Mouse (Mus musculus) embryo, embryonic 10.5 days (tissue): ENCODE measurements around the gene Tmem50a.
A peak's percentile ranks its signal among the peaks of the same experiment; 100 is the strongest.

ENCODE experiments used
- DNase-seq: peaks from one replicate; pipeline ENCODE4 v3.0.0-alpha.2; 2015; ENCODE audit warnings: low spot score

The Tmem50a gene

DNA sequence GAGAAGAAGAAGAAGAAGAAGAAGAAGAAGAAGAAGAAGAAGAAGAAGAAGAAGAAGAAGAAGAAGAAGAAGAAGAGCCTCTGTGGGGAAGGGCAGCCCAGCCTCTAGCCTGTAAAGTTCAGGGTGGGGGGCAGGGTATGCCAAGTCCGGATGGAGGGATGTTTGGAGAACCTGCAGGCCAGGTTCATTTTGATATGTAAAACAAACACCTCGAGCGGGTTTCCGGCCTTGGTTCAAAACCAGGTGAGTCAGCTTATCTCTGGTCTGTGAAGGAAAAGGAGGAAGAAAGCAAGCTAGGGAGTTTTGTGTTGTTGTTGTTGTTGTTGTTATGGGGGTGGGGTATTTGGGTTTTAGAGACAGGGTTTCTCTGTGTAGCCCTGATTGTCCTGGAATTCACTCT, 43.3 kb downstream of the Tmem50a start:
- no peak for DNase-seq

DNA sequence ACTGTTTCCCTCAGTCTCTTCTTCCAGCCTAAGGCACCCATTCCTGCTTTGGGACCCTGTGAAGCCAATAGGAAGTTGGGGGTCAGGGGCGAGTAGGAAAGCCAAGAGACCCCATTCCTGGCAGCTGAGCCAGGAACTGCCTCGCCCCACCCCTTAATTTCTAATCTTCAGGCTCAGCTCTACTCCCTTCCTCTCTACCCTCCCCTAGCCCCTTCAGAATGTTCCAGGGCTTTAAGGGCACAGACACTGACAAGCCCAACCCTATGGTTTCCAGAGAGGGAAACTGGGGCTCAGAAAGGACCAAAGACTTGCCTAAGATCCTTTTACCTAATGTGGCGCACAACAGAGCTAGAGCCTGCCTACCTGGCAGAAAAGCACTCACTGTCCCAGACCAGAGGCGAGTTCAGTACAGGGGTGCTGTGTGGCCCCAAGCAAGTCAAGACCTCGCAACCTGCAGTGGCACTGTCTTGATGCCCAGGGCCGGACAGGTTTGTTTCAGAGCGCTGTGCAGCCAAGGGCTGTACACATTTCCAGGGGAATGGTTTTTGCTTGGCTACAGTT, 44.9 kb downstream of the Tmem50a start:
- DNase-seq = no peak

DNA sequence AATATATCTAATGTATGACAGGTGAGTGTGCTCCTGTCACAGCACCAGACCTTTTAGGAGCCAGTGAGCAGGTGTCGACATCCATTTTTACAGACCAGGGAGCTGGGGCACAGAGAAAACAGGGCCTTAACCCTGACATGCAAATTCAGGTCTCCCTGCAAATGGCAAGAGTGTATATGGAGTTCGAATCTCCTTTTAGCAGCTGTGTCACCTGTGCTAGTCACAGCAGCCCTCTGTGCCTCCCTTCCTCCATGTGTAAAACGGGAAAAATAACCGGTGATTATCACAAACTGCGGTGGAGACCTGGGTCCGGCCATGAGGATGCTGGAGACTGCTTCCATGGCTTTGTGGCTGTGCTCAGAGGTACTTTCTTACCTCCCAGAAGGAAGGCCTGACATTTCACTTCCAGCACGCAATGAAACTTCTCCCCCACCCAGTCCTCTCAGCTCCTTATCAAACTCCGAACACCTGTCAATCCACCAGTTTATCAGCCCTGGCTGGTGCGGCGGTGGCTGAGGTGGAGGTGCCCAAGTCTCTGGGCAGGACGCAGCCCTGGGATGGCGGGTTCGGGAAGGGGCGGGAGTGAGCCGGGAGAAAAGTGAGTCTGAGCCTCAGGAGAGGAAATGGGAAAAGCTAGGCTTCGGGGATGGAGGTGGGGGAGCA, 45.6 kb downstream of the Tmem50a start:
- DNase-seq = no peak

DNA sequence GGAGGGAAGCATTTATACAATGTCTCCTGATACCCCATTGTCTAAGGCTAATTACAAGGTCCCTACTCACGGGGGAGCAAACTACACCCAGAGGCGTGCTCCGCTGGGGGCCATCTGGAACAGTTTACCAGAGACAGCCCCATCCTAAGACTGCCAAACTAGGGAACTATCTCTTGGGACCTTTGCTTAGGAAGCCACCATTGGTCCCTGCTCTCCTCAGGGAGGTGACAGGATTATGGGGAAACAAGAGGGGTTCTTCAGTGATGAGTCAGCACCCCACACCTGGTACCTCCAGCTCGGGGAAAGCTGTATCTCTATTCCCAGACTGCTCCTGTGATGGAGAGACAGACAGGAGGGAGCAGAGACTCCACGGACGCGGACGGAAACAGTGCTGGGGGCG, 46.3 kb downstream of the Tmem50a start:
- no peak for DNase-seq

DNA sequence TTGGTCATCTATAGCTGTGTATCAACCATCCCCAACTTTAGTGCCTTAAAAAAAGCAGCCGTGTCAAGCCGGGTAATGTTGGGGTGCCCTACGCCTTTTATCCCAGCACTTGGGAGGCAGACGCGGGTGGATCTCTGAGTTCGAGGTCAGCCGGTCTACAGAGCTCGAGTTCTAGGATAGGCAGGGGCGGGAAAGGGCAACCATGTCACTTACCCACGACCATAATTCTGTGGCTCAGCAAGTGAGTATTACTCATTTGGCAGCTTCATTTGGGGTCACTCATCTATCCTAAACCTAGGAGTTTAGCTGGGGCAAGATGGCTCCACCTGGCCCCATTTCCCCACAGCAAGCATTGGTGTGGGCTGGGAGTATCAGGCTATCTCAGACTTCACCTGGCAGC, 46.8 kb downstream of the Tmem50a start:
- no peak for DNase-seq

DNA sequence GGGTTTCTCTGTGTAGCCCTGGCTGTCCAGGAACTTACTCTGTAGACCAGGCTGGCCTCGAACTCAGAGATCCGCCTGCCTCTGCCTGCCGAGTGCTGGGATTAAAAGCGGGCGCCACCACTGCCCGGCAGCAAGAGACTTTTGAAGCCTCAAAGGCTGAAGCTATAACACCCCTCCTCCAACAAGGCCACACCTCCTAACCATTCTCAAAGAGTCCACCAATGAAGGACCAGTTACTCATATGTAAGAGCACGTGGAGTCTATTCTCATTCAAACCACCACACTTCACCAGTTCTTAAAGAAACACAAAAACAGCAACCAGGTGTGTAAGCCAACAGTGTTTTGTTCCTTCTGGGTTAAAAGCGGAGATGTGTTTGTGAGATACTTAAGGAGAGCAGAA, 47.2 kb downstream of the Tmem50a start:
- no peak for DNase-seq

DNA sequence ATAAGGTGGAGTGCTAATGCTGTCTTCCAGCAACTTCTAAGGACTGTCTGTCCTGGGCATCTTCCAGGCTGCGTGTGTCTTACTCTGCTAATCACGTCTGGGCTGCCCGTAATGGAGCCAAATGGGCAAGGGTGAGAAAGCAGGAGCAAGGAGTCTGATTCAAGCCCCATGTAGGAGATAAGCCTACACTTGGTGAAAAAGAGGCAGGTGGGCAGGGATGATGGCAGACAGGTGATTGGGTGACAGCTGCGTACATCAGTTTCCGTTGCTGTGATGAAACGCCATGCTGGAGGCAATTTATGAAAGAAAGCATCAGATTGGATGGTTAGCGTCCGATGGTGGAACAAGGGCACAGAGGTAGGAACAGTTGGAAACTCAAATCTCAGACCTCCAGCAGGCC, 47.6 kb downstream of the Tmem50a start:
- no peak for DNase-seq

DNA sequence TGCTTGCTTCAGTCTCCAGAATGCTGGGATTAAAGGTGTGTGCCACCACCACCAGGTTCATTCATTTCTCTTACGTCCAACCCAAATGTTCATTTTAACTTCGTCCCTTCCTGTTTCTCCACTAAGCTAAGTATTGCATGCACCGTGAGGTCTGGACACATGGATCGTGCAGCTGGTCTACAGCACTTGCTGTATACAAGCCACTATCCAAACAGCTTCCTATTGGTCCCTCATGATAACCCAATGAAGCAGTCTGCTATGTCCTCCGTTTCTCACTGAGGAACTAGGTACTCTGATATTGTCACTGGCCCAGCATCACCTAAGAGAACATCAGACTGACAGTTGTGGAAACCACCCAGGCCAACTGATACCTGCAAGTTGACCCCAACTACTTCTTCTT, 49.0 kb downstream of the Tmem50a start:
- DNase-seq = no peak

DNA sequence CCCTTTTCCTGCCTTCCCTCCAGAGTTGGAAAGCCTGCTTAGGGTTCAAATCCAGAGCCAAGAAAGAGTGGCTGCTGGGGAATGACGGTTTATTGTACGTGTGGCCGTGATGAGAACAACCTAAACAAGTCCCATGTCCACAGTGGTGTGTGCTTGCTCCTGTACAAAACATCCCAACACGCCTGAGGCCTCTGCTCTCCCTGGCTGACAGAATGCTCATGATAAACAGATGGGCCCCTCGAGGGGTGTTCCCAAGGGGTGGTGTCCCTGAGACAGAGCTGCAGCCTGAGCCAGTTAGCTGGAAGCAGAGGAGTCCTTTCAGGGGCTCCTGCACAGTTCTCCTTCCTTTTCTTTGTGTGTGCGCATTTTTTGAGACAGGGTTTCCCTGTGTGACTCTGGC, 49.5 kb downstream of the Tmem50a start:
- DNase-seq = no peak

DNA sequence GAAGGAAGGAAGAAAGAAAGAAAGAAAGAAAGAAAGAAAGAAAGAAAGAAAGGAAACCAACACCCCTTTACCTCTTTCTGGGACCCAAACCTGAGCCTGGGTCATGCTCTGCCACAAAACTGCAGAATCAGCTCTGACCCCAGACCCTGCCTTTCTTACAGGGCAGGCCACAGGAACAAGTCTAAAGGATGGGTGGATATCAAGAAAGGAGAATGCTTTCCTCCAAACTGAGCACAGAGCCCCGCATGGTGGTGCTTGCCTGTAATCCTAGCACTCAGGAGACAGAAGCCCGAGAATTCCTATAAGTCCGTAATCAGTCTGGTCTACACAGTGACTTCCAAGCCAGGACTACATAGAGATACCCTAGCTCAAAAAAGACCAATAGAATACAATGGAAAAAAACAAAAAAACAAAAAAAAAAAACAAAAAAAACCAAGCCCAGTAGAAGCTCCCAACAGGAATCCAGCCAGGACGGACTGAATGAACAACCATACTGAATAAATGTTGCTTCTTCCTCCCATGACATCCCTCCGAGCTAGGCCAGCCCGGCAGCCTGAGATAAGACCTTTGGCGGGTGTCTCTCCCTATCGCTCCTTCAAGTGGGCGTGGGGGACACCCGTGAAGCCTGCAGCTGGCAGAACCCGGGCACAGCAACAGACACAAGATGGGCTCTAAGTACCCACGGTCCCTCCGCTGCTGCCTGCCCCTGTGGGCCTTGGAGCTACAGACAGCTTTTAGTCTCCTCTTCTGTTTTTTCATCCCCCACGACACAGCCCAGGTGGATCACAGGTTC, 50.7 kb downstream of the Tmem50a start, which contains the start of gene Rhd:
Gene Rhd (plus strand): TSS at position 600 of the 793 bp plus-strand sequence.
- no peak for DNase-seq

DNA sequence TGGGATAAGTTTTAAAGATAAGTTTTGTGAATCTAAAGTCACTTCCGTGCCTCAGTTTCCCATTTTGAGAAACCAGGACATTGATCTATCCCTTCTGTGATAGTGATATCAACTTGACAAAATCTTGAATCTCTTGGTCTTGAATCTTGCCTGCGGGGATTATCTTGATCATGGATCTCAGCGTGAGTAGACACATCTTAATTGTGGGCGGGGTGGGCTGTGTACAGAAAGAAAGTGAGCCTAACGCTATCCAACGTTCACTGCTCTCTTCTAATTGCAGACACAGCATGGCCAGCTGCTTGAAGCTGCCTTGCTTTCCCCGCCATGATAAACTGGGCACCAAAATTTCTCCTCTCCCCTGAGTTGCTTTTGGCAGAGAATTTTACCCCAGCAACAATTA, 51.8 kb downstream of the Tmem50a start:
- no peak for DNase-seq

DNA sequence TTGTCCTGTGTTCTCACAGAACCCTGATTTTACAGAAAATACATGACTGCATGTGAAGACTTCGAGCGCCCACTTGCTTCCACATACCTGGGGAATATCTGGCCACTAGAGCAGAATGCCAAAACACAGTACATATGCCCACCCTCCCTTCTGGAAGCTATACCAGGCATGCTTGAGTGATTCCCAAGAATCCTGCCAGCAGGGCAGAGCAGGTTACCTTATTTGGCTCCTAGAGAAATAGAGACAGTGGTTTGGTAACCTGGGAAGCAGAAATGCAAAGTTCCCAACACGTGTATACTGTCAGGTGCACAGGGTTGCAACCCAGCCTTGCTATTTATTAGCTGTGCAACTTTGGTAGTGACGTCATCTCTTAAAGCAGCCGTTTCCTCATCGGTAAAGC, 52.9 kb downstream of the Tmem50a start:
- DNase-seq = no peak

DNA sequence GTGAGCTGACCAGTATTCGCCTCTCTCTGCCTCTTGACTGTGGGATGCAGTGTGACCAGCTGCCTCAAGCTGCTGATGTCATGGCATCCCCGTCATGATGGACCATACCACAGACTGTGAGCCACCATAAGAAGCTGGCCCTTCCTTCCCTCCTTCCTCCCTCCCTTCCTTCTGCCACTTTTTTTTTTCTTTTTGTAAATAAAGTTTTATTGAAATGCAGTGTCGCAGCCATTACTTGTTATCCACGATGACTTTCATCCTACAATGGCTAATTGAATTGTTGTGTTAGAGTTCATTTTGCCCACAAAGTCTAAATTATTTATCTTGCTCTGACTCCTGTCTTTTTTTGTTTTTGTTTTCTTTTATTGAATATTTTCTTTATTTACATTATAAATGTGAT, 56.3 kb downstream of the Tmem50a start:
- DNase-seq = no peak

DNA sequence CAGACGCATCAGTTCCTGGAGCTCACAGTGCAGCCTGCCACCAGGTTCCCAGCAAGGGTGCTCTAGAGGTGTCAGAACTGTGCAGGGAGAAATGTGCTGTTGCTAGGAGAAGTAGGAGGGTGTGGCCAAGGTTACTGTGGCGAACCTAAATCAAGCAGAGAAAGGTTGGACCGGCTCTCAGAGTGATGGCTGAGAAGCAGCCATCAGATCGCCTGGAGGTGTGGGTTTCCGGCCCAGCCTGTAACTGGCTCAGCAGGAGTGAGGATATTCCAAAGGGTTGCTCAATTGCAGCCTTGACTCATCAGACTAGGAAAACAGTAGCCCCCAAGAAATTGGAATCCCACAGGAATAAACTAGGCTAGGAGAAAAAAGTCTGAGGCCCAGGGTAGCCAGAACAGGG, 58.3 kb downstream of the Tmem50a start:
- DNase-seq = no peak

DNA sequence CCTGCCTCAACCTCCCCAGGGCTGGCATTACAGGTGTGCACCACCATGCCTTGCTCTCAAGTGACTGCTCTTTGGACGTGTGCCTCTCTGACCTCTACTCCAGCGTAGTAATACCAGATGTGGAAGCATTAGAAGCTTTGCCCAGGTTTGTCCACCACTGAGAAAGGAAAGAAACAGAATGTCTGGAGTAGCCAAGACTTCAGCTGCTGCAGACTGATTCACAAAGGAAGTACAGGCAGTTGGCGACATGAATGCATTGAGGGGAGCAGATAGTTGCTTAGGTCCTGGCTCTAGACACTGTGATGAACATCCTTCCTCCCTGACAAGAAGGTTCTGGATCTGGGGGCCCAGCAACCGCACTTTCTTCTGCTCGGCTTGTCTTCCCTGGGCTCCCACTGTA, 58.8 kb downstream of the Tmem50a start:
- DNase-seq = no peak

DNA sequence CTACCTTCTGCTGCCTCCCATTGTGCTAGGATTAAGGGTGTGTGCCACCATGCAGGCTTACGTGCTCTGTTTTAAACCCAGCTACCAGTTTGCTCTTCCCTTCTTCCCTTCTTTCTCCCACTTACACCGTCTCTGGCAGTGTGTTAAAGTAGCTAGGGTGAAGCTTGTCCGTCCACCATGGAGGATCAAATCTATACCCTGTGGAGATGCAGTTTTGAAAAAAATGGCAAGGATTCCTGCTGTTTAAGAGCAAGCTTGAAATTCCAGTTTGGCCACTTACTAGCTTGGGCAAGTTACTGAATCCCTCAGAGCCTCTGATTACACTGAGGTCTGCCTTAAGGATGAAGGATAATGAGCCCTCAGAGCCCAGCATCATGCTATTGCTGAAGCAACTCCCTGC, 59.5 kb downstream of the Tmem50a start:
- no peak for DNase-seq

DNA sequence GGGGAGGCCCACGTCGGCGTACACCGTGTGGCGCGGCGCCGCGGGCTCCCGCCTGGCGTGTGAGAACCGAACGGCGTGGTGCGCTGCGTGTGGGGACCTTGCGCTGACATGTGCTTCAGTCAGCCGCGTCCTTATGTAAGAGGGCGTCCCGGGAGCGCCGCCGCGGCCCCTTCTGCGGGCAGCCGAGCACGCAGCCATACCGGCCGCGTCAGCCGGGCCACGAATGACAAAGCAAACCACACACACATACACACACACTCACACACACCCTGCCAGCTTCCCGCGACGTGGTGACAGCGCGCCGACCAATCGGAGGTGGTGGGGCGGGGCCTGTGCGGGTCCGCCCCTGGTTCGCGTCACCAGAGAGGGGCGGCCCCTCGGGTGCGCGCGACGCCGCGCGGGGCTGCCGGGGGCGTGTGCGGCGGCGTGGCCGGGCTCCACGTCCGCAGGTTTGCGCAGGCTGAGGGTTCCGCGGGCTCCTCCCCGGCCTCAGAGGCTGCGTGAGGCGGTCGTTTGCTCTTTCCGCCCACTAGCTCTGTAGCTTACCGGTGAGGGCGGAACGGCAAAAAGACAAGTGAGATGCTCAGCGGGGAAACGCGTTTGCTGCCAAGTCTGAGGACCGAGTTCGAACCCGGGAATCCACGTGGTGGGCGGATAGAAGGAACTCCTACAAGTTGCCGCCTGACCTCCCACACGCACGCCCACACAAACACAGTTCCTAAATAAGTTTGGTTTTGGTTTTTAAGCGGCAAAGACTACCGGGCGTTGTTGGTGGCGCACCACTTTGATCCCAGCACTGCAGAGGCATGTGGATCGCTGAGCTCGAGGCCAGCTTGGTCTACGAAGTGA, 61.0 kb downstream of the Tmem50a start:
- peak; percentile 94 for DNase-seq

DNA sequence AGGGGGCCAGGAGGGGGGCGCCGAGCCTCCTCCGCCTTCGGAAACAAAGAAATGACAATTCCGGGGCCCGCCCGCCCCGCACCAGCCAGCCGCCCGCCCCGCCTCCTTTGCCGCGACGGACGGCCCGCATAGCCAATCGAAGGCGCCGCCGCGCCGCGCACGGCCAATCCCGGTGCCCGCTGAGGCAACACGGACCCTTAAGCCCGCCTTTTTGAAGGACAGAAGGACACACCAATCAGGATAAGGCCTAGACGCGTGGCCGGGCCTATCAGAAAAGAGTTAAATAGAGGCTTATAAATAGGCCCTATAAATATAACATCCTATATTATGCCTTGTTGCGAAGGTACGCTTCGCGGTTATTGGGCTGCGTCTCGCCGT, 61.6 kb downstream of the Tmem50a start, which contains the start of gene Maco1:
Gene Maco1 (minus strand): TSS at position 87 of the 378 bp plus-strand sequence.
- peak; percentile 99 for DNase-seq

DNA sequence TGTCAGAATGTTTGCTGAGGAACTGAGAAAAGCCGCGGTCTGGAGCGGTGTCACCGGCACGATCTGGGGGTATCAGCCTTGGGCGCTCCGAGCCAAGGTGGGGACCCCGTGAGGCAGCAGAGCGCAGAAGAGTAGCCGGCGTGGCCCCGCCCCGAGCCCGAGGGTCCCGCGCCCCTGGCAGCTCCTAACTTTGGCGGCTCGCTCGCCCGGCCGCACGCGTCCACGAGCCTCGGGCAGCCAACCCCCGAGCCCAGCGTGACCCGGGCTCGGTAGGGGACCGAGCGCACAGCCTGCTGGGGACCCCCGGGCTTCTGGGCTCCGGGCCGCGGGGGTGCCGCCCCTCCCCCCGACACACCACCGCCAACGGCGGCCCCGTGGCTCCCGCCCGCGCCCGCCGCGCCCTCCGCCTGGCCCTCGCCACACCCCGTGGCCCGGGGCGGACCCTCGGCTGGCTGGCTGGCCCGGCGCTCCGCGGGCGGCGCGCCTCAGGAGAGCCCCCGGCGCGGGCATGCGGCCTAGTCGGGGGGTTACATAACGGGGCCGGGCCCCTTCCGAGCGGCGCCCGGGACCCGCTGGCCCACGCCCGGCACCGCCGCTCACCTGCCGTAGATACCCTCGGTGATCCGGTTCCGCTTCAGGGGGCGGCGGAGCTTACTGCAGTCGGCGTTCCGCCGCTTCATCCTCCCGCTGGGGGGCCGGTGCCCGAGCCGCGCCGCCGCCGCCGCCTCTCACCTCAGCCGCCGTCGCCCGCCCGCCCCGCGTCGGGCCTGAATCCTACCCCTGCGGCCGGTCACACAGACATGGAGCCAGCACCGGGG, 62.2 kb downstream of the Tmem50a start:
- DNase-seq = peak; percentile 53

DNA sequence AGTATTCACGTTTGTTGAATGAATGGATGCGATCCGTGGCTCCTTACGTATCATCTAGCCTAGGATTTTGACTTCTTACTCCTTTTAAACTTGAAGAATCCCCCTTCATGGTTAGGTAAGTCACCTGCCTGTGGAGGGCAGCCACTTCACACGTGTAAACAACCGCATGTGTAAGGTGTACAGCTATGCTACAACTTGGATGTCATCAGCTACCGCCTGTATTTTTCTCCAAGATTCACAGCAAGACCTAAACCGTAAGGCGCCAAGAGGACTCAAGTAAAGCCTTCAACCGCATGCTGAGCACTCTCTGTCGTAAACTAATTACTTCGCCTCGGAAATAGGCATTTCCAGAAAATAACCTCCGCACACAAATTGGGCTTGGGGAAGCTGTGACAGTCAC, 62.9 kb downstream of the Tmem50a start:
- DNase-seq = peak; percentile 27

DNA sequence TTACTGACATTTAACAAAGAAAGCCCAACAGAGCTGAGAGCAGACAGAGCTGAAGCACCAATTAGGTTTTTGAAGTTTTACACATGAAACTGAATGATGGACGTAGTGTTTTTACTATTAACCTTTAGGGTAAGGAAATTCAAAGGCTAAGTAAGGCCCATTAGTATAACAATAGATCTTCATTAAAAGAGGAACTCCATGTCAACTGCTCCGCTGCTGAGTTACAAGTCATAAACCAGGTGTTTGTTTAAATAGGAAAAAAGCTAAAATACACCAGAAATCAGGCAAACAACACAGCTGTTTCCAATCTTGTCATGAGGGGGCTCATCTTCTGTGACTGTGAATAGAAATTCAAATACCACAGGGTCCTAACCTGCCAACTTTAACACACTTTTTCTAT, 63.6 kb downstream of the Tmem50a start:
- no peak for DNase-seq

DNA sequence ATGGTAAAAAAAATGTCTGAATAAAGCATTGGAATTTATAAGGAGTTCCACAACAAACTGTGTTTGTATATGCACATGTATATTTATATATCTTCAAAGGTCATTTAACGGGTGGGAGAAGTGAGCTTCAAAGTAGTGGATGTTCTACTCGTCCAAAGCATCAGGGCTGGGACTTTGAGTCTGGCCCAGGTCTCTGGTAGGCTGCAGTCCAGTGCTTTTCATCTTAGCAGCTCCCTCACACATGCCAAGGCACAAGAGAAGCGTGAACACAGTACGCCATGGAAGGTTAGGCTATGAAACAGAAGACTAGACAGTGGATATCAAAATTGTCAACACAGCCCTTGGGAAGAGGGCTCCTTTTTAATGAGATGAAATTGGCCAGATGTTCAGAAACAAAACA, 64.3 kb downstream of the Tmem50a start:
- DNase-seq = no peak
